Mouse (Mus musculus) adipocyte (in vitro differentiated cells): ENCODE data around the gene Tm4sf5.

Source experiments
- DNase-seq: peaks from one replicate; pipeline ENCODE4 v3.0.0-alpha.2; 2016; ENCODE audit warnings: low spot score

Gene Tm4sf5

GRCm38 (mm10) chr11:70541415-70541814, 36.4 kb downstream of the Tm4sf5 start:
- peak; percentile 62 for DNase-seq

DNA sequence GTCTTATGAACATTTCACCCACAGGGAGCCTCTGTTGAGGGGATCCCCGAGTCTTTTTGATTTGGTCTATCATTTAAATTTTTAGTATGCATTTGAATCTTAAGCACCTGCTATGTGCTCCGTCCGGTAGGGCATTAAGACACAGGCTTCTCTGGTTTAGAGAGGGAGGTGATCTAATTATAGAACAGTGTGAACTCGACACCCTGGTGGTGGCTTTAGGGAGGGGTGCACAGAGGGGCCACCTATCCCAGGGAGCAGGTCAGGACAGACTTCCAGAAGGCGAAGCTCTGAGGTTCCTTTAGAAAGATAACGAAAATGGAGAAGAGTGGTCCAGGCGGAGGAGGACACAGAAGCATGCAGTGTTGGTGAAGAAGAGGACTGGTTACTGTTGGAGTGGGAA, 39.5 kb downstream of the Tm4sf5 start:
- no peak for DNase-seq

- no peak for DNase-seq
Observed at GRCm38 (mm10) chr11:70551526-70551925, 46.5 kb downstream of the Tm4sf5 start.

- no peak for DNase-seq
Observed at GRCm38 (mm10) chr11:70553940-70554339, 48.9 kb downstream of the Tm4sf5 start.

- no peak for DNase-seq
Observed at GRCm38 (mm10) chr11:70557545-70557944, 52.5 kb downstream of the Tm4sf5 start.
